9 mouse cellular contexts compared by ENCODE assay signal in genomic region chr2:72474531-72475287, GRCm38 (mm10). TPM values are rescaled to one million over a fixed set of nuclear protein-coding genes. Genes with fewer than 3 reads are reported as not detected.
DNase-seq lines count a peak whose midpoint lies in the region; ATAC-seq and TF ChIP-seq lines count a peak whose summit lies in the region.
"Had no signal": no experiment of that assay in that cellular context is flagged by ENCODE, and none has a peak within 500 bp of the region (broad histone marks: within the 10 kb centered on the region; RNA-seq: fewer than 3 reads in every experiment).

No protein-coding gene starts in this region.

- H3K27me3 ChIP-seq in kidney, embryonic 15.5 days, result 0 out of 2 replicates have a peak, but pooled peaks cover 3% of the 10 kb centered on the region
- no peaks in the 10 kb centered on the region for H3K27me3 ChIP-seq in embryonic facial prominence, embryonic 11.5 days (ENCODE audit: control insufficient read depth, insufficient read depth, low read length)
- no peaks in the 10 kb centered on the region for H3K27me3 ChIP-seq in liver, postnatal 0 days (ENCODE audit: insufficient read depth, low read length)
- H3K27me3 ChIP-seq: embryonic facial prominence, embryonic 15.5 days had no signal

- ATAC-seq in kidney, embryonic 15.5 days (replicated peaks; ENCODE audit: low FRiP score), result no peak
- no peak for ATAC-seq in embryonic facial prominence, embryonic 11.5 days (replicated peaks; ENCODE audit: insufficient number of reproducible peaks, low FRiP score, low TSS enrichment, low read depth)
- no peak for ATAC-seq in liver, postnatal 0 days

- peak overlapping the region; percentile 37; the same call in 1 of the 2 replicates for H3K27ac ChIP-seq in kidney, embryonic 15.5 days
- no peak overlapping the region for H3K27ac ChIP-seq in embryonic facial prominence, embryonic 11.5 days (replicated peaks; ENCODE audit: low read depth, low read length)
- H3K27ac ChIP-seq in liver, postnatal 0 days (ENCODE audit: low read depth), result peak overlapping the region; percentile 94; the same call in 1 of the 2 replicates

- H3K4me3 ChIP-seq in kidney, embryonic 15.5 days (replicated peaks), result no peak overlapping the region
- H3K4me3 ChIP-seq in embryonic facial prominence, embryonic 11.5 days (ENCODE audit: low read depth, low read length), result no peak overlapping the region
- H3K4me3 ChIP-seq in liver, postnatal 0 days (ENCODE audit: low read depth, low read length), result peak overlapping the region; percentile 87; the same call in 1 of the 2 replicates

- DNase-seq in kidney, adult 11 months, result no peak
- peak; percentile 61 for DNase-seq in Muller cell, postnatal 12 days (ENCODE audit: inconsistent ontology term)
- DNase-seq in embryonic facial prominence, embryonic 11.5 days (ENCODE audit: low spot score), result peak; percentile 21
- DNase-seq in liver, postnatal 0 days, result no peak
- no peak for DNase-seq in right cerebral cortex, adult 18-20 months
- no peak for DNase-seq in right cerebral cortex, adult 2 months (ENCODE audit: low spot score in 2 of 2)
- no peak for DNase-seq in adrenal gland, postnatal 25 days

- peaks cover 11% of the 10 kb centered on the region for H3K36me3 ChIP-seq in kidney, embryonic 15.5 days
- no peaks in the 10 kb centered on the region for H3K36me3 ChIP-seq in embryonic facial prominence, embryonic 11.5 days (replicated peaks; ENCODE audit: control insufficient read depth, insufficient read depth, low read depth, low read length)
- H3K36me3 ChIP-seq in liver, postnatal 0 days (replicated peaks; ENCODE audit: insufficient read depth, low read length), result no peaks in the 10 kb centered on the region; the same call in 1 of the 2 replicates

- 30% methylated on average over 7 of the region's 7 CpGs for WGBS in kidney, embryonic 15.5 days
- WGBS in embryonic facial prominence, embryonic 11.5 days, result 31% methylated on average over 7 of the region's 7 CpGs
- WGBS in liver, postnatal 0 days (ENCODE audit: insufficient replicate concordance), result 33% methylated on average over 7 of the region's 7 CpGs

- no peak for TF ChIP-seq CTCF in liver, postnatal 0 days (IDR thresholded peaks at IDR 0.05; ENCODE audit: low read depth)

- H3K9me3 ChIP-seq in kidney, embryonic 15.5 days (replicated peaks), result no peaks in the 10 kb centered on the region
- no peaks in the 10 kb centered on the region for H3K9me3 ChIP-seq in embryonic facial prominence, embryonic 11.5 days (replicated peaks; ENCODE audit: control insufficient read depth, low read length)
- no peaks in the 10 kb centered on the region for H3K9me3 ChIP-seq in liver, postnatal 0 days (ENCODE audit: low read length)
- H3K9me3 ChIP-seq: embryonic facial prominence, embryonic 15.5 days had no signal

- no peak overlapping the region for H3K9ac ChIP-seq in kidney, embryonic 15.5 days
- H3K9ac ChIP-seq in embryonic facial prominence, embryonic 11.5 days (replicated peaks; ENCODE audit: low read length), result no peak overlapping the region
- no peak overlapping the region for H3K9ac ChIP-seq in liver, postnatal 0 days (replicated peaks)

- TF ChIP-seq EP300 in liver, postnatal 0 days (IDR thresholded peaks at IDR 0.05; ENCODE audit: low read depth), result no peak

- peak overlapping the region; percentile 82 for H3K4me2 ChIP-seq in kidney, embryonic 15.5 days
- H3K4me2 ChIP-seq in embryonic facial prominence, embryonic 11.5 days (ENCODE audit: low read depth, low read length), result no peak overlapping the region
- H3K4me2 ChIP-seq in liver, postnatal 0 days (ENCODE audit: low read depth, low read length), result peak overlapping the region; percentile 92

- peaks cover 38% of the 10 kb centered on the region for H3K4me1 ChIP-seq in kidney, embryonic 15.5 days
- H3K4me1 ChIP-seq in embryonic facial prominence, embryonic 11.5 days (ENCODE audit: control insufficient read depth, insufficient read depth, low read length), result no peaks in the 10 kb centered on the region
- H3K4me1 ChIP-seq in liver, postnatal 0 days (ENCODE audit: insufficient read depth), result peaks cover 25% of the 10 kb centered on the region

RNA-seq across cellular contexts. Expression of gene Cdca7, which starts 1.2 kb away (rescaled TPM):
- 158 and 167 TPM in 2 replicates for polyA plus RNA-seq in kidney, embryonic 15.5 days (2015; fragmentation: Nextera tagmentation; extraction: Ambion mirVana)
- polyA plus RNA-seq in embryonic facial prominence, embryonic 11.5 days (2014; fragmentation: Nextera tagmentation; extraction: Ambion mirVana), result 220 and 233 TPM in 2 replicates
- polyA plus RNA-seq in liver, postnatal 0 days (2015; fragmentation: Nextera tagmentation; extraction: Ambion mirVana), result 26.4 and 31.7 TPM in 2 replicates
- 6.9 and 7.5 TPM in 2 replicates for total RNA-seq in adrenal gland, postnatal 25 days (2021)

Comparison
In these comparisons a context has a peak if more than half of its experiments do, and no peak if none do; other contexts are left out.
1. DNase-seq: peak in Muller cell, postnatal 12 days (single experiment) and embryonic facial prominence, embryonic 11.5 days (single experiment); none in kidney, adult 11 months (single experiment), liver, postnatal 0 days (single experiment), right cerebral cortex, adult 18-20 months (single experiment), right cerebral cortex, adult 2 months (0 of 2) and adrenal gland, postnatal 25 days (single experiment).